Mouse (Mus musculus) large intestine, adult 2 months (tissue): Measurements from ENCODE around the gene Rnaseh2c. TPM values are rescaled to one million over a fixed set of nuclear protein-coding genes. Genes with fewer than 3 reads are reported as not detected.

Experiments
- DNase-seq: peaks from one replicate; pipeline ENCODE4 v3.0.0-alpha.2; 2012; ENCODE audit warnings: low read depth, low spot score
- WGBS: fragments of 180-500 bp; shearing (Covaris S2); methylation state at CpG from one replicate; pipeline ENCODE4 v1.1.7; 2018; 5-methylcytosine and 5-hydroxymethylcytosine counted together
- polyA plus RNA-seq: library from polyadenylated mRNA; depleted of rRNA; stranded (reverse); fragments of >200 nt; gene quantifications from 2 replicates; pipeline ENCODE4 v1.2.3, GENCODE M21; 2012; rRNA removed

Gene Rnaseh2c
- 45.1 and 47.1 TPM in 2 replicates for polyA plus RNA-seq

DNA sequence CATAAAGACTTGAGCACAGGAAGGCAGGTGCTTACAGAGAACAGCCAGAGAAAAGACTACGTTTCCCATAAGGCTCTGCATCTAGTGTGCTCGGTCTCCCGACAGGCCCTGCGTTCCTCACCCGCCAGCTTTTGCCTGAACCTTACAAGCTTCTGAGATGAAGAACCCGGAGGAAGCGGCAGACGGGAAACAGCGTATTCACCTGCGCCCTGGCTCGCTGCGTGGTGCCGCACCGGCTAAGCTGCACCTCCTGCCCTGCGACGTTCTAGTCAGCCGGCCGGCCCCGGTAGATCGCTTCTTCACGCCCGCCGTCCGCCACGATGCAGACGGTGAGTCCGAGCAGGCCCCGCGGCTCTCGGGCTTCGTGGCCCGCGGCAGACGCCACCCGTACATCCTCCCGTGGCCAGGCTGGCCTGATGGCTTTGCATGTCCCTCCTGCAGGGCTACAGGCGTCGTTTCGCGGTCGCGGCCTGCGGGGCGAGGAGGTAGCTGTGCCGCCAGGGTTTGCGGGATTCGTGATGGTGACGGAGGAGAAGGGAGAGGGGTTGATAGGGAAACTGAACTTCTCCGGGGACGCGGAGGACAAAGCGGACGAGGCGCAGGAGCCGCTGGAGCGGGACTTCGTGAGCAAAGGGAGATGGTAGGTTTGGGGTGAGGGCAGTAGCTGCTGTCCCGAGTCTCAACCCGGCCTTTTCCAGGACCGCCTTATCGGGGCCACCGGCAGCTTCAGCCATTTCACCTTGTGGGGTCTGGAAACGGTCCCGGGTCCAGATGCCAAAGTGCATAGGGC, at the start of gene Rnaseh2c:
Gene Rnaseh2c, plus strand, starts transcription at position 122 of the 790 bp plus-strand sequence.
- peak; percentile 58 for DNase-seq
- under 1% methylated on average over 64 of the region's 64 CpGs for WGBS

DNA sequence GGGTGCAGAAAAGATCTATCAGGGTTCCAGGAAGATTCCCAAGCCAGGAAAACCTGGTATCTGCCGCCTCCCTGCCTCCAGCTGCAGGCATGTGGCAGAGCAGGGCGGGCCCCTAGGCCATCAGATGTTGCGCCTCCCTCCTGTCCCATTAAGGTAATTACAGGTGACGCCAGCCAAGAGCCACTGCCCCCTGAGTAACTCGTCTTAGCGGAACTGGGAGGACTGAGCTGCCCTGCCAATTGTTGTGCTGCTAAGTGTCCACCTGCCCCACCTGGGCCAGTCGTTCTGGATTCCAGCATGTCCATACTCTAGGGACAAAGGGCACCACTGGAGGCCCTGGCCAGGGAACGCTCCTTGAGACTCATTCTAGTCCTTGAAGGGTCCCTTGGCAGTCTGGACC, 47.9 kb upstream of the Rnaseh2c start:
- WGBS, result 21% methylated on average over 8 of the region's 8 CpGs
- DNase-seq, result no peak

DNA sequence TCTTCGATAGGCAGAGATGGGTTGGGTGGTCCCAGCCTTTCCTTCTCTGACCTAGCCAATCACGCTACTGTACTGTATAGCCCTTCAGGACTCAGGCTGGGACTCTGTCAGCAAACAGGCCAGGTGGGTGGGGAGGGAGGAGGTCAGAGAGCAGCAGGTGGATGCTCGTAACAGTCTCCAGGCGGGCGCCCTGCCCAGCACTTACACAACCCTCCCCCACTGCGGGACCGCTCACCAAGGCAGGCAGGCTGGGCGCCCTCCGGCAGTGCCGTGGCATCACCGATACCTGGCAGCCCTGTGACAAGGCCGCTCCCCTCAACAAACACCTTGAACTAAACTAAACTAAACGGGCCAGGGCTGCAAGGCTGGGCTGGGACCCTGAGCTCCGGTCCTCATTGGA, 47.5 kb upstream of the Rnaseh2c start:
- DNase-seq, result no peak
- WGBS, result 37% methylated on average over 14 of the region's 14 CpGs

DNA sequence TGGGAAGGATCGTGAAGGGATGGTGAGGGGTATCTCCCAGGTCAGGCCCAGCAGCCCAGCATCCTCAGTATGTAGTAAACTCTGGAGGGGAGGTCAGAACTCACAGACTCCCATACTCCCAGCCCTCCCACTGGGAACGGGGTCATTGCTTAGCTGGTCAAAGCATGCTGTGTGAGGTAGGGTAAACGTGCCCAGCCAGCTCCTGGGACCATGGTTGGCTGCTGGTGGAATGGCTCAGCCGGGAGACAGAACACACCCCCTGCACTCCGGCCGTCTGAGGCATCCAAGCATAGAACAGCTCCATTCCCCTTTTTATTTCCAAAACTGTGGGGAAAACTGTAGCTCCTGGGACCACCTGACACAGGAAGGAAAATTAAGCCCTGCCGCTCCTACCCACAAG, 43.5 kb upstream of the Rnaseh2c start:
- no peak for DNase-seq
- WGBS, result 45% methylated on average over 7 of the region's 7 CpGs

GRCm38 (mm10) chr19:5558770-5559169, 42.9 kb upstream of the Rnaseh2c start:
- WGBS, result 21% methylated on average over 8 of the region's 8 CpGs

GRCm38 (mm10) chr19:5559229-5559628, 42.4 kb upstream of the Rnaseh2c start:
- DNase-seq, result no peak
- 23% methylated on average over 8 of the region's 8 CpGs for WGBS

More at GRCm38 (mm10) chr19:5558770-5559169, 42.9 kb upstream of the Rnaseh2c start:
- DNase-seq, result no peak

DNA sequence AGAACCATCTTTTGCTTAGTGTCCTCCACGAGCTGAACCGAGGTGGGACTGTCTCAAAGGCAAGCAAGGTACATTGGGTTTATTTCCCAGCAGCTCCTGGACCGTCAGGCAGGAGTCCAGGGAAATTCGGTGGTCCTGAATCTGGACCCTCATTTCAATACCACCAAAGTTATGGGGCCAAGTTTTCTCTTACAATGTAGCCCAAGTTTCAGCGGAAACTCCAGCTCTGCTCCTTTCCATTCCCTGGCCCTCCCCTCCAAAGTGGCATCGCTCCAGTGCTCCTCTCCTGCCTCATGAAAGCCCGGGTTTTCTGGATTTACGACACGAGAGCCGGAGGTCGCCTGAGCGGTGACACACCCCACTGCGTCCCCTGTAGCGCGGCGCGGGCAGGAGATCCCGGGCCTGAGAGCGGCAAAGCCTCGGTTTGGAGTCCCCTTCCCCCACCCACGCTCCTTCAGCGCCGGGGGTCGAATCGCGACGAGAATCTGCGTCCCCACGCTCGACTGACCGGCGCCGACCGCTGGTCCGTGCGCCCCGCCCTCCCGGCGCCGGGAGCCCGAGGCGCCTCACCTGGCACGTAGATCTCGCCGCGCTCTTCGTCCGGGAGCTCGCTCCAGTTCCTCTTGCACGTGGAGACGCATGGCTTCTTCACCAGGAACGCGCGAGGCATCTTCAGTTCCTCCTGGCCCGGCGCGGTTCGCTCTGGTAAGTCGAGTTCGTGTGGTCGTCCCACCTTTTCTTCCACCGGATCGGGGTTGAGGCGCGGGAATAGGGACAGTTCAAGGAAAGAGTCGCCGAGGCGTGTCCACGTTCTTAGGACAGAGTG, 41.8 kb upstream of the Rnaseh2c start:
- DNase-seq, result no peak
- under 1% methylated on average over 69 of the region's 69 CpGs for WGBS

GRCm38 (mm10) chr19:5560457-5561041, 41.1 kb upstream of the Rnaseh2c start, which contains the start of gene Ovol1:
Gene Ovol1 (minus strand): TSS chr19:5560646.
- no peak for DNase-seq
- WGBS, result 1% methylated on average over 57 of the region's 57 CpGs

- DNase-seq, result no peak
- WGBS, result 15% methylated on average over 10 of the region's 10 CpGs
Measured at GRCm38 (mm10) chr19:5561252-5561790, 40.4 kb upstream of the Rnaseh2c start.

DNA sequence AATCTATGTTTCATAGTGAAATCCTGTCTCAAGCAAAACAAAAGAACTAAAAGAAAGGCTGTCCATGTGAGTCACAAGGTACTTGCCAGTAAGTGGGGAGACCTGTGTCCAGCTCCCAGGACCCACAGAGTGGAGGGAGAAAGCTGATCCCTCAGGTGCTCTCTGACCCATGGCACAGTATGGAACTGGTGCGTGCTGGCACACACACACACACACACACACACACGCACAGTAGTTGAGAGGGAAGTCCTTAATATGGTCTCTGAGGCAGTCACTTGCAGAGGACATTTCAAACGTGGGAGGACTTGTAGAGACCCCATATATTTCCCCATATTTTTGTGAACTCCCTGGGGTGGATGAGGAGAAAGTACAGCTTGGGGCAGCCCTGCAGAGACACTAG, 39.8 kb upstream of the Rnaseh2c start:
- DNase-seq, result no peak
- 23% methylated on average over 3 of the region's 3 CpGs for WGBS

DNA sequence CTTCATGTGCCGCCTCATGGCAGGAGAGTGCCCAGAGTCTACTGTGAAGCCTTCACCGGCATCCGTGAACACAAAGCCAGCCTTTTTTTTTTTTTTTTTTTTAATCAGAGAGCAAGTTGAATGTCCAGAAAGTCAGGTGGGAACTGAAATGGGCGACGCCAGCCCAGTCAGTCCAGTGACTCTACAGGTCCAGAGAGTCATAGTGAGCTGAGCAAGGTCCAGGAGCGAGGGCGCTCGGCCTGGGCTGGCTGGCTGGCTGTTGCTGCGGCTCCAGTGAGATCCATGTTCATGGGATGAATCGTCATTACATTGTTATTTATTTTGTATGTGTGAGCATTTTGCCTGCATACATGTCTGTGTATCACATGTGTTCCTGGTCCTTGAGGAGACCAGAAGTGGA, 38.9 kb upstream of the Rnaseh2c start:
- WGBS, result 95% methylated on average over 10 of the region's 10 CpGs
- DNase-seq, result no peak

GRCm38 (mm10) chr19:5566316-5566715, 35.4 kb upstream of the Rnaseh2c start:
- WGBS, result 74% methylated on average over 5 of the region's 5 CpGs
- no peak for DNase-seq

DNA sequence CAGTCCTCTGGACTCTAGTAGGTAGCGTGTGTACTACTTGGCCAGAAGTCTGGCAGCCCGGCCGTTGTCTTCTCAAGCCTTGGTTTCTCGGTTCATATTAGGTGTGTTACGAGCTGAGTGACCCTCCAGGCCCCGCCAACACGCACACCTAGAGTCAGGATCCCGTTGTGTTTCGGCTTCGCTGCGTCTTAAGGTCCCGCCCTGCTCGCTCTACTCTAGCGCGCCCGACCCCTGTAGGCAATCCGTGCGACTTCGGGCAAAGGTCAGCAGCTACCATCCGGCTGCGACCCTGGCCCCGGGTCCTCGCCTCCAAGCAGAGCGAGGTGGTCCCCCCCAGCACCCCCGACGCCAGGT, 34.5 kb upstream of the Rnaseh2c start:
- DNase-seq, result no peak
- 2% methylated on average over 26 of the region's 26 CpGs for WGBS

- WGBS, result under 1% methylated on average over 102 of the region's 102 CpGs
- DNase-seq, result no peak
Measured at GRCm38 (mm10) chr19:5567534-5568469, 33.9 kb upstream of the Rnaseh2c start, which contains the start of gene Ap5b1. Gene Ap5b1 (plus strand): TSS chr19:5568025.

DNA sequence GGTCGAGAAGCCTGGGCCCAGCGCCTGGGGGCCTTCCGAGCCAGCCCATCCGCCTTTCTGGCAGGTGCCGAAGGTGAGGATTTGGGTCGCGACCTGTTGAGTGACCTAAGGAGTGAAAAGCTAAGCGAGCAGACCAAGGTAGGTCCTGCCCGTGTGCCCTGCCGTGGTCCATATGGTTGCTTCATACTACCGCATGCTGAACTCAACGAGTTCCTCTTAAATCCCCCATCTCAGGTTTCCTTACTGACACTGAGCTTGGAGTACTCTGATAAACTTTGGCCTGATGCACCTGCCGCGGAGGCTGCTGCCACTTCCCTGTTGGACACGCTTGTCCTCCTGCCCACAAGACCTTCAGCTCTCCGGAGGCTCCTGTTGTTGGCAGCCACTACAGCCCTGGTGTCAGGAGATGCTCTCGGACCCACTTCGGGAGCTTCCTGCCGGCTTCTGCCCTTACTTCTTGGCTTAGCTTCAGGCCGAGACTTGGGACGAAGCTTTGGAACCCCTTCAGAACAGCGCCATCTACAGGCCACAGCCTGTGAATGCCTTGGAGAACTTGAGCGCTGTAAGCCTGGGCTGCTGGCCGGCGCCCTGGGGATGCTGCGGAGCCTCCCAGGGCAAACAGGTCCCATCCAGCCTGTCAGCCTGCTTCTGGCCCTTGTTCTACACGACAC, 33.1 kb upstream of the Rnaseh2c start:
- WGBS, result 3% methylated on average over 27 of the region's 27 CpGs
- no peak for DNase-seq

DNA sequence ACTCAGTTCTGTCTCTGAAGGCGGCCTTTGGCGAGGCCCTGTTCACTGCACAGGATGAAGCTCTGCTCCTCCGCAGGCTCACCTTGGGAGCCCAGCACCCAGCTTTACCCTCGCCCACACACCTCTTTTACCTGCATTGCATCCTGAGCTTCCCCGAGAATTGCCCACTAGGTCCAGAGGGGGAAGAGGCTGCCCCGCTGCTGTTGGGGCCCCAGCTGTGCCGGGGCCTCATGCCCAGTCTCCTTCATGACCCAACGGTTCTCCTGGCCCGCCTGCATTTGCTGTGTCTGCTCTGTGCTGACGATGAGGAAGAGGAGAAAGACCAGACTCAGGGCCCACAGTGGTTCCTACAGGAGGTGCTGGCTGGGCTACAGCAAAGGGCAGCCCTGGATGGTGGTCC, 32.2 kb upstream of the Rnaseh2c start:
- WGBS, result 90% methylated on average over 10 of the region's 10 CpGs
- no peak for DNase-seq

GRCm38 (mm10) chr19:5570353-5571246, 31.1 kb upstream of the Rnaseh2c start:
- no peak for DNase-seq
- WGBS, result 95% methylated on average over 32 of the region's 32 CpGs

DNA sequence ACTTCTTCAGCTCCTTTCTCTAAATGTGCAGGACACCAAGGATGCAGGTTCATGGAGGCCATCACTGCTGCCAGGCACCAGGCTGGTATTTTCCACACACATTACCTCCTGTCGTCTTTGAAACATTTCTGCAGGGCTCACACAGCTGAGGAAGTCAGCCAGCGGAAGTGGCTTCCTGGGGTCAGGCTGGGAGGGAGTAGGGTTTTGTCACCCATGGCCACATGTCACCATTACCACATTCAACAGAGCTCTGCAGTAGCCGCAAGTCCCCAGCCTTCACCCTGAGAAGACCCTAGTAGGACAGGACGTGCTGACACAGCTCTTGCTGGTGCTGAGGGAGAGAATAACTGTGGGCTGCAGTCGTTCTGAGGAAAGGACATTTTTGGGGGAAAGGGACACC, 29.8 kb upstream of the Rnaseh2c start:
- DNase-seq, result no peak
- 79% methylated on average over 5 of the region's 5 CpGs for WGBS
